Mouse (Mus musculus): ENCODE results near the gene Vmn1r55. TPM values are rescaled to one million over a fixed set of nuclear protein-coding genes. Genes with fewer than 3 reads are reported as not detected.
"Not testable (repeated sequence)": the region's sequence is repeated elsewhere in the genome, so short reads cannot be mapped to it uniquely, and the experiment has no call there.

Vmn1r55 gene
- polyA plus RNA-seq, 1 experiment: not detected

DNA sequence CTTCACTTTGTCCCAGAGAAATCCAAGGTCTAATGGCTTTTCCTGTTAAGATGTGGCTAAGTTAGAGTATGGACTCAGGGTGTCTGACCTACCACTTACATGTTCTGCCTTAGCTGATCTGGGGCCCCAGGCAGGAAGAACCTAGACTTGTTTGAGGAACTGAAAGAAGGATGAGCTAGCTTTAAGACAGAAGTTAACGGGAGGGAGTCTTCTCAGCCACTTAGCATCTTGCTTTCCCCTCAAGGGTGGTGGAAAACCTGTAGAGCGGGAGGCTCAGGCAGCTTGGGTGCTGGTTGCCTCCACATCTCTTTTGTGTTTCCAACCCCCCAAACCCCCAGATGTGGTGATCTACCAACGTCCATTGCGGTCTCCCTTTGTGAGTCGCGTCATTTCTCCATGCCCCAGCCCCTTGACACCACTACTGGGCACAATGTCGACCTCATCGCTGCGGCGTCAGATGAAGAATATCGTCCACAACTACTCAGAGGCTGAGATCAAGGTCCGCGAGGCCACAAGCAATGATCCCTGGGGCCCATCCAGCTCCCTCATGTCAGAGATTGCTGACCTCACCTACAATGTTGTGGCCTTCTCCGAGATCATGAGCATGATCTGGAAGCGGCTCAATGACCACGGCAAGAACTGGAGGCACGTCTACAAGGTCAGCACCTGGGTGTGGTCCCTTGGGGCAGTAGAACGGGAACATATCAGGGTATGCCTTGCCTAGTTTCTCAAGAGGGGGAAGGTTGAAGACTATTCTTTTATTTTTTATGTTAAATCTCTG is 66.0 kb downstream of the Vmn1r55 start:
- no peak for DNase-seq (ENCODE audit: extremely low spot score in 1 of 2, low spot score in 1 of 2)

DNA sequence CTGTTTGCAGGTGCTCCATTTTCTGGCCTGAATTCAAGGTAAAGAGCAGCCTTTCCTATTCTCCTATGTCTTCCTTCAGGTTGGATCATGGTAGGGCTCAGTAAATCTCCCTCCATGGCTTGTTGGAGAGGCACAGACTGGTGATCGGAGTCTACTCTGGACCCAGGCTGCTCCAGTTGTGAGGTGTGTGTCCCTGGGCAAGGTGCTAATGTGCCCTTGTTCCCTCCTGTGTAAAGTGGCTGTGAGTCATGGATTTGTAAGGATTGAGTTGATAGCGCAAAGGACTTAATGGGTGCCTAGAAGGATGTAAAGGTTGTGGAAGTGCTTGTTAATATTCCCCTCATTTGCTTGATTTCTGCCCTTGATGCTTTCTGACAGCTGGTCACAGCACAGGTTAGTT is 67.5 kb downstream of the Vmn1r55 start:
- DNase-seq (ENCODE audit: extremely low spot score in 1 of 2, low spot score in 1 of 2): no peak

DNA sequence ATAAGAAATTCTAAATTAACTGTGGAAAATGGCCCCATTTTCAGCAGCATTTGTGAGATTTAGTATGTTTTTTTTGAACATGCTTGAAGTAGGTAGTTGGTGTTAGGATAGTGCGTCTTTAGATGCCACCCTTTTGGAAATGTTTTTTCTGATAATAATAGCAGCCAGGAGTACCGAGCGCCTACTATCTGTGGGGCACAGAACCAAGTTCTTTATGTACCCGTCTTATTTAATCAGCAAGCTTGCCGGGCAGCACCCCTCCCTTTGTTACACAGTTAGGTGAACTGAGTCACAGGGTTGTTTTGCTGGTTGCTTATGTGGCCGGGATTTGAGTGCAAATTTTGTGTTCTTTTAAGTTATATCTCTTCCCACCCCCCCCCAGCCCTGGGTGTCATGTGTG is 68.2 kb downstream of the Vmn1r55 start:
- DNase-seq (ENCODE audit: extremely low spot score in 1 of 2, low spot score in 1 of 2): no peak

DNA sequence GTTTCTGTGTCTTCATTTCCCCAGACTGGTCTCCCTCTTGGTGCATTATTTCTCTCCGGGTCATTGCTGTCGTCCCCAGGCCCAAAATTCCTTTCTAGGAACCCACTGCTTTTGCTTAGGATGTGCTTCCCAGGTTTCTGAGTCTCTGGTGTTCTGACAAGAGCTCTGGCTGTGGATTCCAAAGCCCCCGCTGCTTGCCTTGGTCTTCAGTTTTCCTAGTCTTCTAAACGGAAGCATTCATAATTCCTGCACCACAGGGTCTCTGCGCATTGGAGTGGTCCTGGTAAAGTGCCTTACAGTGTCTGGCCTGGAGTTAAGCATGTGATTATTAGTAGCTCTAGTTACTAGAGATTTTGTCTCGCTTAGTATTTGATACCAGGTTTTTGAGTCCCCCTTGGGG is 68.7 kb downstream of the Vmn1r55 start:
- no peak for DNase-seq (ENCODE audit: extremely low spot score in 1 of 2, low spot score in 1 of 2)

DNA sequence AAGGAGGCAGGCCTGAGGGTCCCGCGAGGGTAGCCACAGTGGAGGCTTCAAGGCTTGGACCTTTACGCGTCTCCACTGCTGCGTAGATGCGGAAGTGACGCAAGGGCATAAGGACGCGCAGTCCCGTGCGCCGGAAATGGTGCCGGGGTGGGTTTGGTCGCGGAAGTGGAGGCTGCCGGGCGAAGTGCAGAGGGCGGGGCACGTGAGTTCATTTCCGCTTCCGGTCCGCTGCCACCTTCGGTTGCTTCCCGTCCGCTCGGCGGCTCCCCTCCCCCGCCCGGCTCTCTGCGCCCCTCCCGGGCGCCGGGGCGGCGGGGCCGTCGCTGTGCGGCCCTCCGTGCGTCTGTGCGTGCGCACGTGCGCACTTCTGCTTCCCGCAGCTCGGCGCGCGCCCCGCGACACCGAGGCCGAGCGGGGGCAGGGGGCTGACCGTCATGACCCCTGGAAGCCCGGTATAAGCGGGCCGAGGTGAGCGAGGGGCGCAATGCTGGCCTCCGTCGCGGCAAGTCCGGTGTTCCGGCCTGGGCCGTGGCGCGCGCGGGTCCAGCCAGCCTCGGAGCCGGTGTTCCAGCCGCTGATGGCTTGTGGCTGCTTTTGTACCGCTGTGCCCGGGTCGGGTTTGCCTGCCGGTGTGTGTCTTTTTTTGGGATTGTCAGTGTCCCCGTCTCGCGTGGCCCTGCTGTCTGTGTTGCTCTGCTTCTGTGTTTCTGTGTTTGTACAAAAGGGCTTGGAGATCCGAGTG is 69.3 kb downstream of the Vmn1r55 start, which contains the start of gene Epn1:
Gene Epn1 (plus strand): TSS at position 226 of the 742 bp plus-strand sequence.
- peak; percentile 93 to 98 for DNase-seq (ENCODE audit: extremely low spot score in 1 of 2, low spot score in 1 of 2)

DNA sequence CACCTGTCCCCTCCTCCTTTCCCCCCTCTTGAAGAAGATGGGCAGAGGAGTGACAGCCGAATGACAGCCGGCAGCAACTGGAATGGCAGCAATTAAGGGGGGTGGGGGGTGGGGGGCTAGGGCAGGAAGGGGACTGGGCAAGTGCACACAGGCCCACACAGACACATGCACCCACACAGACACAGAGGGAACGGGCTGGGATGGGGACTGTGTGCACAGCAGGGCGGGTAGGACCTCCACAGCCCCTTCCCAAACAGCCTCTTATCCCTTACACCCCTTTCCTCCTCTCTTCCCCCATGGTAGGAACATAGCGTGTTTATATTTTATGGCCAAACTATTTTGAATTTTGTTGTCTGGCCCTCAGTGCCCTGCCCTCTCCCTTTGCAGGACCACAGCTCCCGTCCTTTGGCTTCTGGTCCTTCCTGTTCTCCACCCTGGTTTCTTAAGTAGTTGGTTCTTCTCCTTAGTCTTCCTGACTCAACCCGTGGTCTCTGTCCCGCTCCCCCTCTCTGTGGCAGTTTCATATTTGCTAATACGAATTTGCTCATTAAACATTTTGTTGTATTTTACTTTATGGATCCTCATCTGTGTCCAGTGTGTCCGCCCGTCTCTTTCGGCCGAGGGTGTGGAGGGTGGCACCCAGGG is 70.0 kb downstream of the Vmn1r55 start:
- not testable (repeated sequence) for DNase-seq (ENCODE audit: extremely low spot score in 1 of 2, low spot score in 1 of 2)

Other genes starting within 250 kb of the Vmn1r55 start
- 0.44 and 0.53 TPM in 2 replicates for gene Gm36210, start 243.2 kb downstream of the Vmn1r55 start, polyA plus RNA-seq (2012; rRNA removed)
- gene Zfp628, start 234.5 kb downstream of the Vmn1r55 start, polyA plus RNA-seq (2012; rRNA removed): 9.6 and 10.8 TPM in 2 replicates
- gene Nat14, start 227.6 kb downstream of the Vmn1r55 start, polyA plus RNA-seq (2012; rRNA removed): 99.2 and 108 TPM in 2 replicates
- gene Ssc5d, start 223.9 kb downstream of the Vmn1r55 start, polyA plus RNA-seq (2012; rRNA removed): 11.1 and 12.5 TPM in 2 replicates
- 0.22 and 0.27 TPM in 2 replicates for gene Sbk2, start 185.3 kb downstream of the Vmn1r55 start, polyA plus RNA-seq (2012; rRNA removed)
- gene Sbk3, start 178.5 kb downstream of the Vmn1r55 start, polyA plus RNA-seq (2012; rRNA removed): 2.2 and 2.5 TPM in 2 replicates
- 49.7 and 60.9 TPM in 2 replicates for gene Zfp579, start 153.5 kb downstream of the Vmn1r55 start, polyA plus RNA-seq (2012; rRNA removed)
- 11.7 and 13.5 TPM in 2 replicates for gene Zfp524, start 135.3 kb downstream of the Vmn1r55 start, polyA plus RNA-seq (2012; rRNA removed)
- 22.7 TPM in 2 replicates for gene Fiz1, start 135.0 kb downstream of the Vmn1r55 start, polyA plus RNA-seq (2012; rRNA removed)
- not detected in 2 replicates for gene Gm44973, start 134.2 kb downstream of the Vmn1r55 start, polyA plus RNA-seq (2012; rRNA removed)
- 33.1 and 35.5 TPM in 2 replicates for gene Zfp865, start 129.3 kb downstream of the Vmn1r55 start, polyA plus RNA-seq (2012; rRNA removed)
- 80.6 and 81.7 TPM in 2 replicates for gene Ccdc106, start 129.1 kb downstream of the Vmn1r55 start, polyA plus RNA-seq (2012; rRNA removed)
- not detected in 2 replicates for gene 4632433K11Rik, start 115.6 kb downstream of the Vmn1r55 start, polyA plus RNA-seq (2012; rRNA removed)
- 8.4 and 8.8 TPM in 2 replicates for gene Zfp784, start 111.2 kb downstream of the Vmn1r55 start, polyA plus RNA-seq (2012; rRNA removed)
- gene Zfp580, start 98.1 kb downstream of the Vmn1r55 start, polyA plus RNA-seq (2012; rRNA removed): 49.7 and 56.0 TPM in 2 replicates
- gene U2af2, start 87.5 kb downstream of the Vmn1r55 start, polyA plus RNA-seq (2012; rRNA removed): 225 and 229 TPM in 2 replicates
- 387 and 425 TPM in 2 replicates for gene Epn1, start 69.4 kb downstream of the Vmn1r55 start, polyA plus RNA-seq (2012; rRNA removed)
- not detected in 2 replicates for gene Rfpl4, start 32.7 kb downstream of the Vmn1r55 start, polyA plus RNA-seq (2012; rRNA removed)
- gene Rasl2-9, start 23.7 kb downstream of the Vmn1r55 start, polyA plus RNA-seq (2012; rRNA removed): 0.40 and 0.61 TPM in 2 replicates
- gene Vmn1r56, start 47.1 kb upstream of the Vmn1r55 start, polyA plus RNA-seq (2012; rRNA removed): not detected in 2 replicates
- gene Vmn1r57, start 68.8 kb upstream of the Vmn1r55 start, polyA plus RNA-seq (2012; rRNA removed): not detected in 2 replicates
- gene Gm5065, start 200.9 kb upstream of the Vmn1r55 start, polyA plus RNA-seq (2012; rRNA removed): not detected in 2 replicates
- gene Nlrp2, start 201.4 kb upstream of the Vmn1r55 start, polyA plus RNA-seq (2012; rRNA removed): not detected in 2 replicates